Mouse (Mus musculus): Measurements from ENCODE around the gene Zfp334.

GRCm38 (mm10) chr2:165349466-165349865 lies 38.6 kb downstream of the Zfp334 start:
- TF ChIP-seq CTCF (IDR thresholded peaks at IDR 0.05; ENCODE audit: extremely low read depth, insufficient read length, insufficient replicate concordance, low read depth, low read length) (peak; percentile 23; the same call in 1 of the 2 replicates), POLR2A (IDR thresholded peaks at IDR 0.05; ENCODE audit: low read depth, low read length) (no peak)

Measured in small intestine, adult 2 months (tissue).